Mouse (Mus musculus): ENCODE results near the gene Ubl3.

Gene Ubl3

DNA sequence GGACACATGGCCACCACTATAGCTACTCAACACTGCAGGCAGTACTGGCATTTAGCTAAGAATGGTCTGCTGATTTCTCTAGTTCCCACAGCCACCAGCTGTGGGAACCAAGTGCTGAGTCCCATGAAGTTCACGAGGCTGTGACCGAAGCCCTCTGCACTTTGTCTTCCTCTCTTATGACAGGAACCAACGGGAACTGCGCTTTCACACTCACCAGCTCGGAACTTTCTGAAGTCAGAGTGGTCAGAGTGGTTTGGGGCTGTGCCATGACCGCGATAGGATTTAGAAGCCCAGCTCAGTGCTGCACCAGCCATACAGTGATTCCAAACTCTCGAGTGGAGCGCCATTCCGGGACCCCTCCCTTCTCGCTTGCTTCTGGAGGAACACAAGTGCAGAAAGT lies 66.4 kb downstream of the Ubl3 start:
- DNase-seq (ENCODE audit: low read depth, low spot score) = no peak

DNA sequence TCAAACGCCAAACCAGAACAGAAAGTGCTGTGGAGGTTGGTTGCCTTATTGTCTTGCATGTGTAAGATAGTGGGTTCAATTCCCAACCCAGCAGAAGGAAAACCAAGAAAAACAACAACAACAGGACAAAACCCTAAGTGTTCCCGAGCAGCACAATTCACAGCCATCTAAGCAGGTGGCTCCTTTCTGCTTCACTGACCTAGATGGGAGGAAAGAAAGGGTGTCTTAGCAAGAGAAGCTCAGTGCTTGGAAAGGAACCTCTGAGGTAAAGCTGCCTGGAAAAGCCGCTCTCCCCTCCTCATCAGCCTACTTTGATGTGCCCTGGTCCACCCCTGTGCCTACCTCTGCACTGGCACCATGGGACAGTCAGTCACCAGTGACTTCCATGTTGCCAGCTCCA lies 70.8 kb downstream of the Ubl3 start:
- no peak for DNase-seq (ENCODE audit: low read depth, low spot score)

DNA sequence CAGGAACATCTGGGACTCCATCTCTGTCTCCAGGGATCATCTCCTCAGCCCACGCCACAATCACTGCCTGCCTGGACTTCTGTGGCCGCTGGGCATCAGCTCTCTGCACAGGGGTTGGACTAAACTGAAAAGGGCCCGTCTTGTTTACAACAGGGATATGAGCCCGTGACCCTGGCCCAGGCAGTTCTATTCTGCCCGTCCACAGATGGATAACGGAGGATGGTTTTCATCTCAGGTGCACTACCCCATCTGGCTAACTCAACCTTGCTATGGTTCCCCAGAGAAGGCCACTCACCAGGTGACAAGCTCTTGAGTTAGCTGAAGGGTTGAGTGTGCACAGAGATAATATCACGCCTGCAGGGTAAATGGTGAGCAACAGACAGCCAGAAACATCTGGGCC lies 78.2 kb downstream of the Ubl3 start:
- DNase-seq (ENCODE audit: low read depth, low spot score) = no peak

DNA sequence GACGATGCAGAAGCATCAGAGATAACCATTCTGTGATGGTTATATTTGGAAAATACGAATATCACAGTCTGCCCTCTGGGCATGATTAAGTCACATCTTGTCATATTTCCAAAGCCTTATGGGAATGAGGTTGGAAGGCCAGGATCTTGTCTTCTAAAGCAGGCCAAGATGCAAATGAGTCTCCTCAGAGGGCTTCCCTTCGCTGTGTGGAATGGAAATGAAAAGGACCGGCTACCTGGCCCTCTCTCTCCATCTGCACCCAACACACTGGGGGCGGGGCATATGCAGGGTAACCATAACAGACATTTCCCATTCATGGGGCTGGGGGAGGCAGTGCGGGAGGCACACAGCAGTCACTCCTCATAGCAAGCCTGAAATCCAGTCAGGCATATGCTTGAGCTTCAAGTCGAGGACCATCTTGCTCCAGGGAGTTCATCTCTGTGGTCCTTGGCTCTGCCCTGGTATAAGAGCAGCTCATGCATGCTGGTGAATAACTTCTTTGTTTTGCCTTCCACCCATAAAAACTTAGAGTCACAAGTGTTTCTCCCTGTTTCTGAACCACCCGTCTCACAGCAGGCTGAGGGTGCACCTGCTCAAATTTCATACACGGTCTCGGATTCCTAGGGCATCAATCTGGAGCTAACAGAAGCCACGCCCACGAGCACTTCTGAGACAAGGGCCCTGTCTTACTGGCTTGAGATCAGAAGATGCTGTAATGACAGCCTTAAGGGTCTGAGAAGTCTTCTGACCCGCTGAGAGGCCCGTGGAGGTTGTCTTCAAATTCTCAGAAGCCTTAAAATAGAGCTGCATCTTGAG lies 83.8 kb downstream of the Ubl3 start:
- no peak for DNase-seq (ENCODE audit: low read depth, low spot score)

DNA sequence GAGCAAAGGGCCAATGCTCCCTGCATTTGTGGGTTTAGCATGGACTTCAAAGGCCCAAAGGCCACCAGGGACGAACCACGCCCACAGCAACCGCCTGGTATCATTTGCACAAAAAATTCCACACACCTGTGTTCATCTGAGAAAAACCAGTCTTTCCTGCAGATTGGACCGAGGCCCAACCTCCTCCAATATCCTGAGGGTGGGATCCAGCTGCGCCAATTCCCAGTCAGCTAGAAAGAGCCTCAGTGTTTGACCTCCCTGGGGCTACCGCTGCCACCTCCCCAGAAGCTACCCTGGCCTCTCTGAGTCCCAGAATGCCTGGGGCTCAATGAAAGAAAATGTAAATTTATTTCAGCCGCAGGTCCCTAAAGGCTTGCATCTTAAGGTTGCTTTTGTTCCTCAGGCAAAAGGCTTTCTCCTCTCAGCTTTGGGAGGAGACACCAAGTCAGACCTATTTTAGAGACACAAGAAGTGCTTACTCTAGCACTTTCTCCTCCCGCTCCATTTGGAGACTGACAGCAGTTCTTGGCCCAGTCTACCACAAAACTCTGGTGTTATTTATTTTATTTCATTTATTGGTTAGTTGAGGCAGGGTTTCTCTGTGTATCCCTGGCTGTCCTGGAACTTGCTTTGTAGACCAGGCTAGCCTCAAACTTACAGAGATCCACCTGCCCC lies 85.5 kb downstream of the Ubl3 start:
- DNase-seq (ENCODE audit: low read depth, low spot score) = peak; percentile 90

DNA sequence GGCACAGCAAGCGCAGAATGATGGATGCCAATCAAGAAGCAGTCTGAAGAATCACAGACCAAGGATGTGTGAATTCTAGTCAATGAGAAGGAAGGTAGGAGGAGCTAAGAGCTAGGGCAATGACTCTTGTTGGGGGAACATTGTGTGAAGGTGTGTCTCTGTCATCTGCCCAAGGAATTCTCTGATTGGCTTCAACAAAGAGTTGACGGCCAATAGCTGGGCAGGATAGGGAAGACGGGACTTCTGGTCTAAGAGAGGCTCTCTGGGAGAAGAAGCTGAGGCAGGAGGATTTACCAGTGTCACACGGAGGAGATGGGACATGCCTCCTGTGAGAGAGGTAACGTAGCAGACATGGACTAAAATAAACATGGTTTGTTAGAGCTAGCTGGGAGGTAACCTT lies 86.5 kb downstream of the Ubl3 start:
- DNase-seq (ENCODE audit: low read depth, low spot score) = peak; percentile 72

DNA sequence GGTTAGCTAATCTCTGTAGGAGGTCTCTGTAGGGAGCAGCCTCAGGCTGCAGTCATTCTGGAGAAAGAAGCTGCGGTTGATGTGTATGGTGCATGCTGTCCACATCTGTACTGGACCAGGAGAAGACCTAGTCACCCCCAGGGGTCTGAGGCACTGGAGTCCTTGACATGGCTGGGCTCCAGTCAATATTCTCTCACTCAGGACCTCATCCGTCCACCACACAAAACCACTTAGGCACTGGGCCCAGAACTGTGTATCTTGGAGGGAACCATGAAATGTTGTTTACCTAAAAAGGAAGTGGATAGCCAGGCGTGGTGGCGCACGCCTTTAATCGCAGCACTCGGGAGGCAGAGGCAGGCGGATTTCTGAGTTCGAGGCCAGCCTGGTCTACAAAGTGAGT lies 87.5 kb downstream of the Ubl3 start:
- no peak for DNase-seq (ENCODE audit: low read depth, low spot score)

DNA sequence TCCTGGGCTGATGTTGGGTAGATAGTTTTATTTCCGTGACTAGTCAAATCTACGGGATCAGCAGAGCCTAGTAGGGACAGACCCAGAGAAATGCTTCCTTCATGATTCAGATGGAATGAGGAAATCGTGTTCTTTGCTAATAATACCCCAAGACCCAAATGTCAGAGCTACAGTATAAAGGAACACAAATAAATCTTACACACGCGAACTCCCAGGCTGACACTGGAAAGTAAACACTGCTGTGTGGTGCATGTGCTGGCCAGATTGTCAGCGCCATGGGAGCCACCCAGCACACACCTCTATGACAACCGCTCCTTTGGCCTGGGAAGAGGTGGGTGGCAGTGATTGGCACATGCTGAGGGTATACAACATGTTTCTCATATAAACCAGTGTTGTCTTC lies 88.1 kb downstream of the Ubl3 start:
- DNase-seq (ENCODE audit: low read depth, low spot score) = no peak

DNA sequence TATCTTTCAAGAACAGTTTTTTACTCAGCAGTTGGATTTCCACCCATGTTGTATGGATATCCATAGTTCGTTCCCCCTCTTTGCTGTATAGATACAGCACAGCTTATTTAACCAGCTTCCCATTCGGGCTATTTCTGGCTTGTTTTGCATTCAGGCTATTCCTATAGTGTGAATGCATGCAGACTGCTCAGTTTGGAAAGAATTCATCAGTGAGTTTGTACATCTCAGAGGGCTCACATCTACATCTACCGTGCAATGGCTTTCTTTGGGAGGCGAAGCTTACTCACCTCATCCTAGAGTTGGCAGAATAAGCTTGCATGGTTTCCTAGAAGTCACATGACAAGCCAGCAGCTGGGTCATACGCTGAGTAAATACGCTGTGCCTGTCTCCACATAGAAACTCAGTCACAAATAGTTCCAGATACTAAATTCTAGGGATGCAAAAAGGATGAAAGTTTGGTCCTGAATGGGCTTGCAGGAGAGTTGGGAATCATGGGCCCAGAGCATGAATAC lies 88.8 kb downstream of the Ubl3 start:
- no peak for DNase-seq (ENCODE audit: low read depth, low spot score)
